ENCODE assay signal across 16 mouse cellular contexts in genomic region chr15:56391982-56392381, GRCm38 (mm10).
"Had no signal": no experiment of that assay in that cellular context is flagged by ENCODE, and none has a peak within 500 bp of the region (broad histone marks: within the 10 kb centered on the region; RNA-seq: fewer than 3 reads in every experiment).

No protein-coding gene starts in this region.

- H3K4me2 ChIP-seq: limb, embryonic 13.5 days; liver, embryonic 12.5 days; liver, embryonic 15.5 days; midbrain, embryonic 11.5 days had no signal

- H3K27ac ChIP-seq: layer of hippocampus, adult 2 months; limb, embryonic 10.5 days; limb, embryonic 13.5 days; liver, embryonic 12.5 days; liver, embryonic 15.5 days; stomach, postnatal 0 days had no signal

- ATAC-seq: liver, embryonic 12.5 days had no signal

- H3K27me3 ChIP-seq: limb, embryonic 13.5 days; liver, embryonic 12.5 days; liver, embryonic 15.5 days had no signal

- H3K9ac ChIP-seq: limb, embryonic 13.5 days; liver, embryonic 12.5 days; liver, embryonic 15.5 days had no signal

- DNase-seq: kidney, postnatal 14 days; layer of hippocampus, adult 9-11 months; liver; lung, adult 2 months; lung, postnatal 14 days; lung, postnatal 4 days; midbrain, embryonic 14.5 days; thymus, adult 2 months; thymus, postnatal 14 days had no signal

- H3K4me1 ChIP-seq: limb, embryonic 10.5 days; limb, embryonic 13.5 days; liver, embryonic 12.5 days; liver, embryonic 15.5 days had no signal

- H3K9me3 ChIP-seq: limb, embryonic 10.5 days; limb, embryonic 13.5 days; liver, embryonic 12.5 days; liver, embryonic 15.5 days had no signal

- H3K4me3 ChIP-seq: layer of hippocampus, adult 2 months; limb, embryonic 10.5 days; limb, embryonic 13.5 days; liver, embryonic 12.5 days; liver, embryonic 15.5 days had no signal

- H3K36me3 ChIP-seq: limb, embryonic 10.5 days; limb, embryonic 13.5 days; liver, embryonic 12.5 days; liver, embryonic 15.5 days had no signal
